Mouse (Mus musculus) Patski (cell line): Measurements from ENCODE around the gene Bpi. TPM values are rescaled to one million over a fixed set of nuclear protein-coding genes. Genes with fewer than 3 reads are reported as not detected.

Experiments
- ATAC-seq: fragments of 100-300 bp; one replicate; pipeline ENCODE4 v1.8.0; 2021
- CTCF ChIA-PET: fragments of 350-600 bp; sonication (Branson Sonifier 250); formaldehyde crosslinking; loops from one replicate; lab custom pipeline; 2022; ENCODE audit warnings: inconsistent platforms; lab: Charles Lee
- POLR2A ChIA-PET: fragments of 350-600 bp; sonication (Branson Sonifier 250); formaldehyde crosslinking; loops from one replicate; lab custom pipeline; 2022; ENCODE audit warnings: antibody characterized with exemption, inconsistent platforms; lab: Charles Lee
- DNase-seq: peaks from one replicate; pipeline ENCODE4 v3.0.0-alpha.2; 2011; ENCODE audit warnings: low read depth, low spot score
- H3K27me3 ChIP-seq: fragments of 371-371 bp; one replicate; pipeline ENCODE4 v1.5.1; 2021
- CTCF ChIP-seq: fragments of 100-300 bp; IDR thresholded peaks from one replicate; pipeline ENCODE4 v1.5.1; 2021
- in situ Hi-C: fragments of 300-500 bp; cut with MboI; formaldehyde crosslinking; loops from 3 replicates; pipeline ENCODE4 v1.11.1; 2018; ENCODE audit warnings: low pct_unique_long_range_greater_than_20kb, mixed read lengths
- polyA plus RNA-seq: library from polyadenylated mRNA; unstranded; gene quantifications from one replicate; pipeline ENCODE4 v1.2.3, GENCODE M21; 2021

Gene Bpi
- polyA plus RNA-seq, 1 experiment from 2014 or later, result 2.9 TPM

DNA sequence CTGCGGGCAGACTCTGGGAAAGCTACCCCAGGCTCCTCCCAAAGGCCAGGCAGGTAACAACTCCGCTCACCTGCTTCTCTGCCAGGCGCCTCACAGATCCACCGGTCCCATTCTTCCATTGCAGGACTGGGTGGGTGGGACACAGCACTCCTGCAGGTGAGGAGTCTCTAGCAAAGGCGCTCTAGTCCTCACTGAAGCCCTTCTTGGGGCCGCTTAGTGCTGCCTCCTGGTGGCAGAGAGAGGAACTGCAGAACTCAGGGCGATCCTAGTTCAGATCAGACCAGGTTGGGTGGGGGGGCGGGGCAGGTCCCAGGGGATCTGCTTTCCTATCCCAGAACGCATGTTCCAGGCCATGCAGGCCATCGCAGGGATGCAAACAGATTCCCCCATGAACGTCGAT, 887 bp downstream of the Bpi start:
- ChIA-PET POLR2A (interaction anchor here (0.8 to 2.4 kb wide), 4 partner anchors 29 to 51 kb away, joined by 3 to 6 read pairs (median 3); partner anchors contain the start of gene D630003M21Rik), CTCF (interaction anchor here (0.6 to 3.4 kb wide), 13 partner anchors 11 to 203 kb away, joined by 3 to 16 read pairs (median 3); partner anchors contain the start of gene D630003M21Rik)
- in situ Hi-C loops, result loop anchor here (5.0 kb wide), 1 partner anchor 41 kb away; no protein-coding TSS in a partner anchor
- ATAC-seq (peak; percentile 50), DNase-seq (peak; percentile 82)
- no peaks in the 10 kb centered on the region for H3K27me3 ChIP-seq
- no peak for TF ChIP-seq CTCF

GRCm38 (mm10) chr2:158259498-158259897, 1.6 kb downstream of the Bpi start:
- no peak for TF ChIP-seq CTCF
- ChIA-PET CTCF (interaction anchor here (0.6 to 3.4 kb wide), 13 partner anchors 12 to 204 kb away, joined by 3 to 16 read pairs (median 3); partner anchors contain the start of gene D630003M21Rik), POLR2A (interaction anchor here (0.7 to 2.4 kb wide), 4 partner anchors 19 to 52 kb away, joined by 3 to 6 read pairs (median 4); partner anchors contain the start of gene D630003M21Rik)
- in situ Hi-C loops, result loop anchor here (5.0 kb wide), 1 partner anchor 42 kb away; no protein-coding TSS in a partner anchor
- peak; percentile 64 for DNase-seq
- no peaks in the 10 kb centered on the region for H3K27me3 ChIP-seq
- ATAC-seq, result peak; percentile 63

- in situ Hi-C loops, result loop anchor here (10.0 kb wide), 1 partner anchor 200 kb away; no protein-coding TSS in a partner anchor
- ChIA-PET POLR2A (no interaction called here), CTCF (no interaction called here)
- ATAC-seq (no peak), DNase-seq (no peak)
- no peak for TF ChIP-seq CTCF
- no peaks in the 10 kb centered on the region for H3K27me3 ChIP-seq
These were observed 7.0 kb downstream of the Bpi start for GRCm38 (mm10) chr2:158264877-158265276.

DNA sequence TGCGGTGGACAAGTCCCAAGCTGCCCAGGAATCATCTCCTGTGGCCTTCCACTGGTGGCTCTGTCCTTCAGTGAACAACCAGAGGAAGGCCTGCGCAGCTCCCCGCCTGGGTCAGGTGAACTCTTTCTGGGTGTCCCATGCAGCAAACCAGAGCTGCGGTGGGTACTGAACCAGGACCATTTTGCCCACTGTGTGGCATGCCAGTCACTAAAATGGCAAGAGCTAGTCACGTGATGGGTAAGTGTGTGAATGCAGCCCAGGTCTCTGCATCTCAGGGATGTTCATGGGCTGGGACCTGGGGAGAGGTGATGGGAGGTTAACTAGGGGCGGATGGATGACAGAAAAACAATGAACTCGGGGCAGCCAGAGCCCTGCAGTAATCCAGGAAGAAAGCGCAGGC, 12.1 kb downstream of the Bpi start:
- H3K27me3 ChIP-seq, result no peaks in the 10 kb centered on the region
- no peak for DNase-seq
- TF ChIP-seq CTCF, result no peak
- CTCF ChIA-PET, result interaction anchor here (1.9 kb wide), 1 partner anchor 75 kb away, joined by 4 read pairs; no protein-coding TSS in a partner anchor
- POLR2A ChIA-PET, result interaction anchor here (0.9 kb wide), 1 partner anchor 10 kb away, joined by 5 read pairs; no protein-coding TSS in a partner anchor
- ATAC-seq, result no peak
- in situ Hi-C loops, result no loop called here

GRCm38 (mm10) chr2:158273646-158274045, 15.8 kb downstream of the Bpi start:
- in situ Hi-C loops, result no loop called here
- POLR2A ChIA-PET, result no interaction called here
- CTCF ChIA-PET, result interaction anchor here (0.9 to 1.1 kb wide), 3 partner anchors 10 to 64 kb away, joined by 3 to 5 read pairs (median 4); no protein-coding TSS in a partner anchor
- ATAC-seq, result no peak
- H3K27me3 ChIP-seq, result no peaks in the 10 kb centered on the region
- no peak for DNase-seq
- no peak for TF ChIP-seq CTCF

DNA sequence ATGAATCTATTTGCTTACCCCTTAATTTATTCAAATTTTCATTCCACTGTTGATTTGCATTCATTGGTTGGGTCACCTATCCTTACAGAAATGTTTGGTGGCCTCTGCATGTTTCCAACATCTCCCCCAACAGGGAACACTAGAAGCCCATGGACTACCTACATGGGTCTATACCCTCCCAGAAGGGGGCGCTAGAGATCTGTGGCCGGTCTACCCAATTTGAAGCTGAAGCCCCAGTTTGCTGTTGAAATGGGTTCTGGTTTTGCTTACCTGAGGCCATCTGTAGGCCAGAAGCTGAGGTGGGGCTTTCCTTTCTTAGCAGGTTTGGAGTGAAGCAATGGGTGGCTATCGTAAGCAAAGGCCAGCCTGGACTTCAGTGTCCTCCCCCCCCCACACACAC, 17.5 kb downstream of the Bpi start:
- CTCF ChIA-PET, result no interaction called here
- POLR2A ChIA-PET, result no interaction called here
- in situ Hi-C loops, result no loop called here
- no peak for ATAC-seq
- DNase-seq, result no peak
- H3K27me3 ChIP-seq, result no peaks in the 10 kb centered on the region
- no peak for TF ChIP-seq CTCF

- in situ Hi-C loops, result no loop called here
- no peaks in the 10 kb centered on the region for H3K27me3 ChIP-seq
- CTCF ChIA-PET, result no interaction called here
- ATAC-seq, result no peak
- DNase-seq, result no peak
- no peak for TF ChIP-seq CTCF
- POLR2A ChIA-PET, result no interaction called here
These were observed 17.9 kb downstream of the Bpi start for GRCm38 (mm10) chr2:158275811-158276210.

- ATAC-seq, result no peak
- CTCF ChIA-PET, result interaction anchor here (1.0 kb wide), 1 partner anchor 71 kb away, joined by 3 read pairs; no protein-coding TSS in a partner anchor
- no peaks in the 10 kb centered on the region for H3K27me3 ChIP-seq
- DNase-seq, result no peak
- in situ Hi-C loops, result no loop called here
- no peak for TF ChIP-seq CTCF
- POLR2A ChIA-PET, result interaction anchor here (0.6 kb wide), 1 partner anchor 16 kb away, joined by 3 read pairs; no protein-coding TSS in a partner anchor
These were observed 18.6 kb downstream of the Bpi start for GRCm38 (mm10) chr2:158276451-158276850.

- H3K27me3 ChIP-seq, result no peaks in the 10 kb centered on the region
- ChIA-PET CTCF (interaction anchor here (1.0 to 1.8 kb wide), 2 partner anchors 40 to 71 kb away, joined by 3 to 5 read pairs; no protein-coding TSS in a partner anchor), POLR2A (no interaction called here)
- in situ Hi-C loops, result no loop called here
- ATAC-seq (no peak), DNase-seq (no peak)
- no peak for TF ChIP-seq CTCF
These were observed 19.0 kb downstream of the Bpi start for GRCm38 (mm10) chr2:158276878-158277277.

DNA sequence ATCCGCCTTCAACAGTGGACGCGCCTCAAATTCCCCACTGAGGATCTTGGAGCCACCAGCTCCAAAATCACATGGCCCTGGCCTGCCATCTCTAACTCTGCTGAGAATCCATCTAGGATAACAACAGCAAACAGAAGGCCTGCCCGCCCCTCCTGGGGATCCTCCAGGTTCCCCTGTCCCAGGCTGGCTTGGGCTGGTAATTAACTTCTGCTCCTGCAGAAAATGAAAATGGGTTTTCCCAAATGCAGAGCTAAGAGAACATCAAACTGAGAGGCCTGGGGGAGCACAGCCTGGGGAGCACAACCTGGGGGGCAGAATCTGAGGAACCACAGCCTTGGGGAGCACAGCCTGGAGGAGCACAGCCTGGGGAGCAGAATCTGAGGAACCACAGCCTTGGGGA, 21.8 kb downstream of the Bpi start:
- in situ Hi-C loops, result no loop called here
- CTCF ChIA-PET, result interaction anchor here (1.0 to 1.6 kb wide), 2 partner anchors 61 to 75 kb away, joined by 3 to 4 read pairs; no protein-coding TSS in a partner anchor
- no peak for ATAC-seq

More for the DNA sequence above, 21.8 kb downstream of the Bpi start:
- DNase-seq, result no peak
- POLR2A ChIA-PET, result interaction anchor here (0.8 kb wide), 1 partner anchor 15 kb away, joined by 3 read pairs; no protein-coding TSS in a partner anchor
- no peaks in the 10 kb centered on the region for H3K27me3 ChIP-seq
- no peak for TF ChIP-seq CTCF
